Mouse (Mus musculus): ENCODE measurements around the gene Fmnl1. TPM values are rescaled to one million over a fixed set of nuclear protein-coding genes. Genes with fewer than 3 reads are reported as not detected.

Gene Fmnl1
- polyA plus RNA-seq, 1 experiment: 63.7 TPM

DNA sequence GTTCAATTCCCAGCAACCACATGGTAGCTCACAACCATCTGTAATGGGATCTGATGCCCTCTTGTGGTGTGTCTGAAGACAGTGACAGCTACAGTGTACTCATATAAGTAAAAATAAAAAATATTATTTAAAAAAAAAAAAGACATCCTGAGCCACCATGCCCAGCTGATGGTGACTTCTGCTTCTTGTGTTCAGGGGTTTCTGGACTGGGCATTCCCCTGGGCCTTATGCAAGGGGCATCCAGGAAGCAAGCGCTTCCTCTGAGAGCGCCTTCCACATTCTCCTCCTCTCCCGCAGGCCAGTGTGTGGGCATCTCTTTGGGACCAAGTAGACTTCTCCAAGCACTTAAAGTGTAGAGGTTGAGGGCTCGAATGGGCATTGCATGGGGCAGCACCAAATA, 24.5 kb upstream of the Fmnl1 start:
- Histone ChIP-seq H3K4me3 (replicated peaks; ENCODE audit: insufficient read depth, low read depth, low read length) (no peak overlapping the region), H3K4me1 (ENCODE audit: control insufficient read depth, insufficient read depth, low read length) (peaks cover 9% of the 10 kb centered on the region), H3K27me3 (ENCODE audit: control insufficient read depth, insufficient read depth, low read length) (no peaks in the 10 kb centered on the region), H3K27ac (ENCODE audit: insufficient read depth, low read length) (no peak overlapping the region)
- DNase-seq: no peak
- WGBS: 90% methylated on average over 4 of the region's 4 CpGs
- no peak for TF ChIP-seq CTCF (IDR thresholded peaks at IDR 0.05; ENCODE audit: borderline replicate concordance, insufficient read depth, low read depth, low read length)
- TF ChIP-seq POLR2A (IDR thresholded peaks at IDR 0.05; ENCODE audit: borderline replicate concordance, insufficient read depth, low read length): no peak

GRCm38 (mm10) chr11:103147766-103148165, 23.1 kb upstream of the Fmnl1 start:
- H3K4me3 ChIP-seq (replicated peaks; ENCODE audit: insufficient read depth, low read depth, low read length): no peak overlapping the region
- 63% methylated on average over 4 of the region's 4 CpGs for WGBS
- TF ChIP-seq POLR2A (IDR thresholded peaks at IDR 0.05; ENCODE audit: borderline replicate concordance, insufficient read depth, low read length): no peak
- TF ChIP-seq CTCF (IDR thresholded peaks at IDR 0.05; ENCODE audit: borderline replicate concordance, insufficient read depth, low read depth, low read length): no peak
- peaks cover 4% of the 10 kb centered on the region; the same call in 1 of the 2 replicates for H3K4me1 ChIP-seq (ENCODE audit: control insufficient read depth, insufficient read depth, low read length)
- no peak overlapping the region for H3K27ac ChIP-seq (ENCODE audit: insufficient read depth, low read length)
- no peak for DNase-seq
- H3K27me3 ChIP-seq (ENCODE audit: control insufficient read depth, insufficient read depth, low read length): no peaks in the 10 kb centered on the region

DNA sequence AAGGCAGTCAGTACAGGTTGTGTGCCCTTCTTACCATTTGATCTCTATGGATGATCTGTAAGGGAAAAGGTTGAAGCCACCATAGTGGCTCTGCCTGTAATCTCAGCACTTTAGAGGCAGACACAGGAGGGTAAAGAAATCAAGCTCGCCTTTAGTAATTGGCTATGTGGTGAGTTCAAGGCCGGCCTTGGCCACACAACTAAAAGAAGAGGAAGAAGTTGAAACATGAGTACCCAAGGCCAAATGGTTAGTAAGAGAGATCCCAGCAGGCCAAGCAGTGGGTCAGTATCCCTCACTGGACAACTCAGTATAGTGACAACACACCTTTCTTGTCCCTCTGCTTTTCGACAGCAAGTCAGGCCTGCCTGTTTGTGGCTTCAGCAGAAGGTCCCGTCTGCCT, 21.1 kb upstream of the Fmnl1 start:
- 94% methylated on average over 4 of the region's 4 CpGs for WGBS
- no peak for DNase-seq
- H3K4me3 ChIP-seq (replicated peaks; ENCODE audit: insufficient read depth, low read depth, low read length): no peak overlapping the region
- no peak for TF ChIP-seq CTCF (IDR thresholded peaks at IDR 0.05; ENCODE audit: borderline replicate concordance, insufficient read depth, low read depth, low read length)
- no peak for TF ChIP-seq POLR2A (IDR thresholded peaks at IDR 0.05; ENCODE audit: borderline replicate concordance, insufficient read depth, low read length)
- no peaks in the 10 kb centered on the region for H3K4me1 ChIP-seq (ENCODE audit: control insufficient read depth, insufficient read depth, low read length)
- no peak overlapping the region for H3K27ac ChIP-seq (ENCODE audit: insufficient read depth, low read length)
- H3K27me3 ChIP-seq (ENCODE audit: control insufficient read depth, insufficient read depth, low read length): no peaks in the 10 kb centered on the region

DNA sequence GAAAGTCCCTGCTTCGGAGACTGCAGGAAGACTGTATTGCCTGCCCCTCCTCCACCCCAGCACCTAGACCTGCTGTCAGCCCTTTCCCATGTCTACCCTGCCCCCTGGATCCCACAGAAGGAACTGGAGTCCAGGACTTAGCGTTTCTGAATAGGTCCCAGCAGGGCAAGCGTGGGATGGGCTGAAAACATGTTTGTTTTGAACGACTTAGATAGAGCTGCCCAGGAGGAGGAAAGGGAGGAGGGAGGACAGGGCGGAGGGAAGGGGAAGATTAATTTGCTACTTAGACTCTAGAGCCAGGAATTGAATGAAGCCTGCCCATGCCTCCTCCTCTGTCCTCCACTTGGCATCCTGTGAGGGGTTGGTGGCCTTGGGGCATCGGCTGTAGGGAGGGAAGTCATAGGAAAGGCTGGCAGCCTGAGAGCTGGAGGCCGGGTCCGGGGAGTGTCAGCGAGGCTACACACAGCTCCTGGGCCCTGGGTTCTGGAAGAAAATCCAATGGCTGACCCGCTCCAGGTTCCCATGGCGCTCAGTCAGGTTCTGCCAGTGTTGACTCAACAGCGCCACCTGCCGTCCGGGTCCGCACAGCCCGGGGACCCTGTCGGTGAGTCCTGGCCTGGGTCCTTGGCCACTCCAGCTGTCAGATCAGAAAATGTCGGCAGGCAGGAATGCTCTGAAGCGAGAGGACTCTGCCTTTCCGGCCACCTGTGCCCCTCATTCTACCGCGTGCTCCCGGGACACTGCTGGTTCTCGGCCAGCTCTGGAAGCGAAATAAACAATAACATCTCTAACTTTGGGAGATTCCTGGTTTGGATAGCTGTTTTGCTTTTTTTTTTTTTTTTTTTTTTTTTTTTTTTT, 12.1 kb upstream of the Fmnl1 start:
- TF ChIP-seq CTCF (IDR thresholded peaks at IDR 0.05; ENCODE audit: borderline replicate concordance, insufficient read depth, low read depth, low read length): peak; percentile 99
- 0 out of 2 replicates have a peak, but pooled peaks have one; percentile 17 for TF ChIP-seq POLR2A (IDR thresholded peaks at IDR 0.05; ENCODE audit: borderline replicate concordance, insufficient read depth, low read length)
- Histone ChIP-seq H3K4me1 (ENCODE audit: control insufficient read depth, insufficient read depth, low read length) (peaks cover 6% of the 10 kb centered on the region; the same call in 1 of the 2 replicates), H3K4me3 (replicated peaks; ENCODE audit: insufficient read depth, low read depth, low read length) (peak overlapping the region; percentile 51)

DNA sequence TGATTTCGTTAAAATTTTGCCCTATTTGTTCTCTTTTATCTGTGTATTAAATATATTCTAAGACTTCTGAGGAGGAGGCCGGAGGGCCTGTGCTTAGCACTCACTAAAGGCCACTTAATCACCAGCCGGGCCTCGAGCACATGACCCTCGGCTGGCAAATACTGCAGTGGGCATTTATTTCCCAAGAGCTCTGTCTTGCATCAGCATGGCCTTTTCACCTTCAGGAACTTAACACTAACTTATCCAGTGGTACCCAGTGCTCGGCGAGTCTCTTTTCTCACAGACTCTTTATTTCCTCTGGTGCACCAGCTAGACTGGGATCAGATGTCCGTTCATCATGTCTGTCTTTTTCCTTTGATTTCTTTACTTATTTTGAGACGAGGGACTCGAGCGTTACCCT, 10.2 kb upstream of the Fmnl1 start:
- Histone ChIP-seq H3K27me3 (ENCODE audit: control insufficient read depth, insufficient read depth, low read length) (no peaks in the 10 kb centered on the region), H3K27ac (ENCODE audit: insufficient read depth, low read length) (no peak overlapping the region), H3K4me3 (replicated peaks; ENCODE audit: insufficient read depth, low read depth, low read length) (no peak overlapping the region), H3K4me1 (ENCODE audit: control insufficient read depth, insufficient read depth, low read length) (peaks cover 6% of the 10 kb centered on the region; the same call in 1 of the 2 replicates)
- no peak for DNase-seq
- WGBS: 94% methylated on average over 11 of the region's 11 CpGs
- TF ChIP-seq POLR2A (IDR thresholded peaks at IDR 0.05; ENCODE audit: borderline replicate concordance, insufficient read depth, low read length) (no peak), CTCF (IDR thresholded peaks at IDR 0.05; ENCODE audit: borderline replicate concordance, insufficient read depth, low read depth, low read length) (no peak)

More for the DNA sequence above, 12.1 kb upstream of the Fmnl1 start:
- Histone ChIP-seq H3K27ac (ENCODE audit: insufficient read depth, low read length) (peak overlapping the region; percentile 74), H3K27me3 (ENCODE audit: control insufficient read depth, insufficient read depth, low read length) (no peaks in the 10 kb centered on the region)
- 2% methylated on average over 25 of the region's 25 CpGs for WGBS
- peak; percentile 94 to 98 for DNase-seq

GRCm38 (mm10) chr11:103161449-103161848, 9.5 kb upstream of the Fmnl1 start:
- WGBS: 72% methylated on average over 7 of the region's 7 CpGs
- no peak for DNase-seq

DNA sequence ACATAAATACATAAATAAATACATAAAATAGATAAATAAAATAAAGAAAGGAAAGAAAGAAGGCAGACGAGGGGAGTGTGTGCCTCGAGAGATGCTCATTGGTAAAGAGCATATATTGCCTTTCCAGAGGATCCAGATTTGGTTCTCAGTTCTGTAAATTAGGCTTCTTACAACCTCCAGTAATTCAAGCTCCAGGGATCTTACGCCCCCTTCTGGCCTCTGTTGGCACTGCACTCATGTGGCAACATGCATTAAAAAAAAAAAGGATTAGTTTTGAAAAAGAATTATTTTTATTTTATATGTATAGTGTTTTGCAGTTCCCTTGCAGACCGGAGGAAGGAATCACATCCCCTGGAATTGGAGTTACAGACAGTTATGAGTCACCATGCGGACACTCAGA, 8.8 kb upstream of the Fmnl1 start:
- peaks cover 6% of the 10 kb centered on the region; the same call in 1 of the 2 replicates for H3K4me1 ChIP-seq (ENCODE audit: control insufficient read depth, insufficient read depth, low read length)
- 92% methylated on average over 5 of the region's 5 CpGs for WGBS
- no peak overlapping the region for H3K4me3 ChIP-seq (replicated peaks; ENCODE audit: insufficient read depth, low read depth, low read length)
- DNase-seq: no peak
- H3K27ac ChIP-seq (ENCODE audit: insufficient read depth, low read length): no peak overlapping the region
- TF ChIP-seq POLR2A (IDR thresholded peaks at IDR 0.05; ENCODE audit: borderline replicate concordance, insufficient read depth, low read length): no peak
- peak; percentile 24; the same call in 1 of the 2 replicates for TF ChIP-seq CTCF (IDR thresholded peaks at IDR 0.05; ENCODE audit: borderline replicate concordance, insufficient read depth, low read depth, low read length)
- H3K27me3 ChIP-seq (ENCODE audit: control insufficient read depth, insufficient read depth, low read length): no peaks in the 10 kb centered on the region

More at GRCm38 (mm10) chr11:103161449-103161848, 9.5 kb upstream of the Fmnl1 start:
- Histone ChIP-seq H3K27me3 (ENCODE audit: control insufficient read depth, insufficient read depth, low read length) (no peaks in the 10 kb centered on the region), H3K4me3 (replicated peaks; ENCODE audit: insufficient read depth, low read depth, low read length) (no peak overlapping the region), H3K4me1 (ENCODE audit: control insufficient read depth, insufficient read depth, low read length) (peaks cover 6% of the 10 kb centered on the region; the same call in 1 of the 2 replicates), H3K27ac (ENCODE audit: insufficient read depth, low read length) (no peak overlapping the region)
- TF ChIP-seq POLR2A (IDR thresholded peaks at IDR 0.05; ENCODE audit: borderline replicate concordance, insufficient read depth, low read length): no peak

- WGBS: 51% methylated on average over 10 of the region's 10 CpGs
- no peaks in the 10 kb centered on the region for H3K27me3 ChIP-seq (ENCODE audit: control insufficient read depth, insufficient read depth, low read length)
- TF ChIP-seq POLR2A (IDR thresholded peaks at IDR 0.05; ENCODE audit: borderline replicate concordance, insufficient read depth, low read length): no peak
- TF ChIP-seq CTCF (IDR thresholded peaks at IDR 0.05; ENCODE audit: borderline replicate concordance, insufficient read depth, low read depth, low read length): no peak
- no peak for DNase-seq
- no peak overlapping the region for H3K27ac ChIP-seq (ENCODE audit: insufficient read depth, low read length)
- H3K4me1 ChIP-seq (ENCODE audit: control insufficient read depth, insufficient read depth, low read length): no peaks in the 10 kb centered on the region; the same call in 1 of the 2 replicates
- no peak overlapping the region for H3K4me3 ChIP-seq (replicated peaks; ENCODE audit: insufficient read depth, low read depth, low read length)
Measured at GRCm38 (mm10) chr11:103164391-103164790, 6.5 kb upstream of the Fmnl1 start.

Data from cerebellum, adult 2 months (tissue).